Mouse (Mus musculus): ENCODE measurements around the gene Trio. TPM values are rescaled to one million over a fixed set of nuclear protein-coding genes. Genes with fewer than 3 reads are reported as not detected.

The Trio gene
- polyA plus RNA-seq, 1 experiment from 2014 or later = 44.7 TPM

- no peaks in the 10 kb centered on the region for H3K36me3 ChIP-seq
- ATAC-seq (replicated peaks) = no peak
- no peak overlapping the region for H3K4me3 ChIP-seq
- peaks cover 79% of the 10 kb centered on the region for H3K4me1 ChIP-seq
- no peaks in the 10 kb centered on the region for H3K9me3 ChIP-seq
- H3K27ac ChIP-seq (replicated peaks) = no peak overlapping the region
- no peaks in the 10 kb centered on the region for H3K27me3 ChIP-seq
- WGBS = 18% methylated on average over 8 of the region's 8 CpGs
- no peak overlapping the region for H3K9ac ChIP-seq (replicated peaks)
- 0 out of 2 replicates have a peak overlapping the region, but pooled peaks have one; percentile 4 for H3K4me2 ChIP-seq (replicated peaks)
These were observed 26.9 kb downstream of the Trio start for GRCm38 (mm10) chr15:27998621-27999359.

- 11% methylated on average over 8 of the region's 8 CpGs for WGBS
- no peak overlapping the region for H3K9ac ChIP-seq (replicated peaks)
These were observed 27.7 kb downstream of the Trio start for GRCm38 (mm10) chr15:27997917-27998316.

GRCm38 (mm10) chr15:27997391-27997841 is 28.2 kb downstream of the Trio start:
- H3K36me3 ChIP-seq = no peaks in the 10 kb centered on the region
- ATAC-seq (replicated peaks) = peak; percentile 85
- no peak overlapping the region for H3K27ac ChIP-seq (replicated peaks)
- H3K4me2 ChIP-seq (replicated peaks) = no peak overlapping the region
- H3K4me3 ChIP-seq = no peak overlapping the region
- H3K9me3 ChIP-seq = no peaks in the 10 kb centered on the region
- 0 out of 2 replicates have a peak overlapping the region, but pooled peaks have one; percentile 5 for H3K9ac ChIP-seq (replicated peaks)
- H3K27me3 ChIP-seq = no peaks in the 10 kb centered on the region
- WGBS = 12% methylated on average over 9 of the region's 9 CpGs
- peaks cover 82% of the 10 kb centered on the region for H3K4me1 ChIP-seq

More at GRCm38 (mm10) chr15:27997917-27998316, 27.7 kb downstream of the Trio start:
- H3K4me2 ChIP-seq (replicated peaks) = no peak overlapping the region
- H3K9me3 ChIP-seq = no peaks in the 10 kb centered on the region
- no peak overlapping the region for H3K4me3 ChIP-seq
- no peaks in the 10 kb centered on the region for H3K27me3 ChIP-seq
- peaks cover 82% of the 10 kb centered on the region for H3K4me1 ChIP-seq
- no peaks in the 10 kb centered on the region for H3K36me3 ChIP-seq
- H3K27ac ChIP-seq (replicated peaks) = no peak overlapping the region
- ATAC-seq (replicated peaks) = no peak

GRCm38 (mm10) chr15:27996750-27997149 is 28.9 kb downstream of the Trio start:
- no peak for ATAC-seq (replicated peaks)
- H3K4me1 ChIP-seq = peaks cover 80% of the 10 kb centered on the region
- no peaks in the 10 kb centered on the region for H3K36me3 ChIP-seq
- no peaks in the 10 kb centered on the region for H3K9me3 ChIP-seq
- no peak overlapping the region for H3K4me3 ChIP-seq
- WGBS = 81% methylated on average over 4 of the region's 4 CpGs
- H3K4me2 ChIP-seq (replicated peaks) = no peak overlapping the region
- no peak overlapping the region for H3K27ac ChIP-seq (replicated peaks)
- H3K27me3 ChIP-seq = no peaks in the 10 kb centered on the region
- H3K9ac ChIP-seq (replicated peaks) = no peak overlapping the region

- no peaks in the 10 kb centered on the region for H3K27me3 ChIP-seq
- H3K9ac ChIP-seq (replicated peaks) = no peak overlapping the region
- no peaks in the 10 kb centered on the region for H3K36me3 ChIP-seq
- peaks cover 71% of the 10 kb centered on the region for H3K4me1 ChIP-seq
- ATAC-seq (replicated peaks) = no peak
- WGBS = 22% methylated on average over 3 of the region's 3 CpGs
- no peaks in the 10 kb centered on the region for H3K9me3 ChIP-seq
- no peak overlapping the region for H3K4me3 ChIP-seq
- H3K4me2 ChIP-seq (replicated peaks) = no peak overlapping the region
- H3K27ac ChIP-seq (replicated peaks) = no peak overlapping the region
These were observed 30.2 kb downstream of the Trio start for GRCm38 (mm10) chr15:27995421-27995820.

- WGBS = 34% methylated on average over 13 of the region's 13 CpGs
- Histone ChIP-seq H3K4me3 (no peak overlapping the region), H3K9ac (replicated peaks) (no peak overlapping the region), H3K4me1 (peaks cover 72% of the 10 kb centered on the region), H3K27ac (replicated peaks) (no peak overlapping the region), H3K27me3 (no peaks in the 10 kb centered on the region), H3K4me2 (replicated peaks) (no peak overlapping the region), H3K9me3 (no peaks in the 10 kb centered on the region), H3K36me3 (no peaks in the 10 kb centered on the region)
- no peak for ATAC-seq (replicated peaks)
These were observed 30.8 kb downstream of the Trio start for GRCm38 (mm10) chr15:27994870-27995269.

- H3K4me2 ChIP-seq (replicated peaks) = no peak overlapping the region
- H3K36me3 ChIP-seq = no peaks in the 10 kb centered on the region
- no peaks in the 10 kb centered on the region for H3K27me3 ChIP-seq
- no peak overlapping the region for H3K4me3 ChIP-seq
- H3K27ac ChIP-seq (replicated peaks) = no peak overlapping the region
- H3K9me3 ChIP-seq = no peaks in the 10 kb centered on the region
- ATAC-seq (replicated peaks) = no peak
- H3K4me1 ChIP-seq = peaks cover 66% of the 10 kb centered on the region
- WGBS = 67% methylated on average over 7 of the region's 7 CpGs
- no peak overlapping the region for H3K9ac ChIP-seq (replicated peaks)
These were observed 32.1 kb downstream of the Trio start for GRCm38 (mm10) chr15:27993528-27993927.

- Histone ChIP-seq H3K27me3 (no peaks in the 10 kb centered on the region), H3K27ac (replicated peaks) (0 out of 2 replicates have a peak overlapping the region, but pooled peaks have one; percentile 2), H3K36me3 (no peaks in the 10 kb centered on the region), H3K4me3 (no peak overlapping the region), H3K9me3 (no peaks in the 10 kb centered on the region), H3K9ac (replicated peaks) (no peak overlapping the region), H3K4me2 (replicated peaks) (no peak overlapping the region), H3K4me1 (peaks cover 65% of the 10 kb centered on the region)
- ATAC-seq (replicated peaks) = no peak
- WGBS = 56% methylated on average over 5 of the region's 5 CpGs
These were observed 33.1 kb downstream of the Trio start for GRCm38 (mm10) chr15:27992596-27992995.

GRCm38 (mm10) chr15:27991892-27992593 is 33.6 kb downstream of the Trio start:
- Histone ChIP-seq H3K9me3 (no peaks in the 10 kb centered on the region), H3K9ac (replicated peaks) (no peak overlapping the region), H3K27me3 (no peaks in the 10 kb centered on the region), H3K27ac (replicated peaks) (no peak overlapping the region), H3K4me3 (no peak overlapping the region), H3K4me1 (peaks cover 64% of the 10 kb centered on the region), H3K4me2 (replicated peaks) (no peak overlapping the region), H3K36me3 (no peaks in the 10 kb centered on the region)
- no peak for ATAC-seq (replicated peaks)
- WGBS = 67% methylated on average over 6 of the region's 6 CpGs

GRCm38 (mm10) chr15:27991066-27991701 is 34.5 kb downstream of the Trio start:
- Histone ChIP-seq H3K4me2 (replicated peaks) (no peak overlapping the region), H3K4me1 (peaks cover 58% of the 10 kb centered on the region), H3K27me3 (no peaks in the 10 kb centered on the region), H3K9ac (replicated peaks) (no peak overlapping the region), H3K36me3 (no peaks in the 10 kb centered on the region), H3K4me3 (no peak overlapping the region), H3K9me3 (no peaks in the 10 kb centered on the region), H3K27ac (replicated peaks) (no peak overlapping the region)
- WGBS = 85% methylated on average over 17 of the region's 17 CpGs
- no peak for ATAC-seq (replicated peaks)

GRCm38 (mm10) chr15:27987979-27988378 is 37.7 kb downstream of the Trio start:
- no peak overlapping the region for H3K4me3 ChIP-seq
- H3K27ac ChIP-seq (replicated peaks) = no peak overlapping the region
- H3K9me3 ChIP-seq = no peaks in the 10 kb centered on the region
- 47% methylated on average over 7 of the region's 7 CpGs for WGBS
- peaks cover 37% of the 10 kb centered on the region for H3K4me1 ChIP-seq
- H3K27me3 ChIP-seq = no peaks in the 10 kb centered on the region
- H3K4me2 ChIP-seq (replicated peaks) = no peak overlapping the region
- H3K9ac ChIP-seq (replicated peaks) = no peak overlapping the region
- no peaks in the 10 kb centered on the region for H3K36me3 ChIP-seq
- no peak for ATAC-seq (replicated peaks)

- Histone ChIP-seq H3K4me3 (no peak overlapping the region), H3K9me3 (no peaks in the 10 kb centered on the region), H3K27ac (replicated peaks) (no peak overlapping the region), H3K4me1 (peaks cover 49% of the 10 kb centered on the region), H3K27me3 (no peaks in the 10 kb centered on the region), H3K36me3 (no peaks in the 10 kb centered on the region), H3K9ac (replicated peaks) (no peak overlapping the region), H3K4me2 (replicated peaks) (no peak overlapping the region)
- no peak for ATAC-seq (replicated peaks)
- 91% methylated on average over 2 of the region's 2 CpGs for whole genome bisulfite sequencing
These were observed 40.8 kb downstream of the Trio start for GRCm38 (mm10) chr15:27984881-27985280.

Measured in forebrain, embryonic 15.5 days (tissue).